Mouse (Mus musculus): Measurements from ENCODE around the gene Clpx. TPM values are rescaled to one million over a fixed set of nuclear protein-coding genes. Genes with fewer than 3 reads are reported as not detected.
A peak's percentile ranks its signal among the peaks of the same experiment; 100 is the strongest.
"Not testable (repeated sequence)": the region's sequence is repeated elsewhere in the genome, so short reads cannot be mapped to it uniquely, and the experiment has no call there.

The Clpx gene
- polyA plus RNA-seq, 1 experiment from 2014 or later: 52.7 TPM

- 90% methylated on average over 13 of the region's 13 CpGs for WGBS
- Histone ChIP-seq H3K27ac (no peak overlapping the region), H3K4me3 (no peak overlapping the region), H3K4me1 (0 out of 2 replicates have a peak, but pooled peaks cover 8% of the 10 kb centered on the region), H3K27me3 (ENCODE audit: low read depth, poor library complexity, severe bottlenecking) (no peaks in the 10 kb centered on the region), H3K36me3 (no peaks in the 10 kb centered on the region), H3K9me3 (replicated peaks) (no peaks in the 10 kb centered on the region)
- no peak for DNase-seq (ENCODE audit: low spot score)
Measured at GRCm38 (mm10) chr9:65273048-65273809, 20.8 kb upstream of the Clpx start.

DNA sequence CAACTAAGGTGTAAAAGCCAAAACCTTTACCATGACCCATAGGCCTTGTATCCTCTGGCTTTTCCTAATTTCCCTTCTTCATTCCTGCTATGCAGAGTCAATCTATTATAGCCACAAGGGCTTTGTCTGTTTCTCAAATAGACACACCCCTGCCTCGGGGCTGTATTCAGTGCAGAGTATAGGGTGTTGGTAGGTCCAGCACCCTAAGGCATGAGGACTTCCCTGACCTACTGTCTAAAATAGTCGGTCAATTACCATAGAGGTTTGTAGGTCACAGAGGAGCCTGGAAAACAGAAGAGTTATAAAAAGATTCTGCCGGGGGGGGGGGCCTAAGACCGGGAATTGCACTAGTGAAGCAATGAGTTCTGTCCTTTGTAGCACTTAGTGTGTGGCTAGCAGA, 20.2 kb upstream of the Clpx start:
- Histone ChIP-seq H3K36me3 (no peaks in the 10 kb centered on the region), H3K4me1 (0 out of 2 replicates have a peak, but pooled peaks cover 8% of the 10 kb centered on the region), H3K9me3 (replicated peaks) (no peaks in the 10 kb centered on the region), H3K4me3 (no peak overlapping the region), H3K27me3 (ENCODE audit: low read depth, poor library complexity, severe bottlenecking) (no peaks in the 10 kb centered on the region), H3K27ac (no peak overlapping the region)
- DNase-seq (ENCODE audit: low spot score): no peak
- 94% methylated on average over 4 of the region's 4 CpGs for WGBS

DNA sequence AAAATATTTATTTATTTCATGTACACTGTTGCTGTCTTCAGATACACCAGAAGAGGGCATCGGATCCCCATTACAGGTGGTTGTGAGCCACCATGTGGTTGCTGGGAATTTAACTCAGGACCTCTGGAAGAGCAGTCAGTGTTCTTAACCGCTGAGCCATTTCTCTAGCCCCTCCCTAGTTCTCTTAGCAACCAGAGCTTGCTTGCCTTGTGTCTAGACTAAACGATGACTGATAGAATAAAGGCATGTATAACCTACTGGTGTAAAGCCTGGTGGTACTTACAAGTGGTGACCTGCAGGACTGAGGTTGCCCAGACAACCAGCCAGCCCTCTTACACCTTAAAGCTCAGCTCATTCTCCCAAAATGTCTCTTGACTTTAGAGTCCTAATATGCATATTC, 19.2 kb upstream of the Clpx start:
- not testable (repeated sequence) for H3K9me3 ChIP-seq (replicated peaks); DNase-seq (ENCODE audit: low spot score); H3K27ac ChIP-seq; H3K4me1 ChIP-seq; H3K4me3 ChIP-seq; H3K36me3 ChIP-seq; H3K27me3 ChIP-seq (ENCODE audit: low read depth, poor library complexity, severe bottlenecking)
- 78% methylated on average over 3 of the region's 3 CpGs for WGBS

- 80% methylated on average over 4 of the region's 4 CpGs for whole genome bisulfite sequencing
- Histone ChIP-seq H3K4me1 (0 out of 2 replicates have a peak, but pooled peaks cover 3% of the 10 kb centered on the region), H3K27me3 (ENCODE audit: low read depth, poor library complexity, severe bottlenecking) (no peaks in the 10 kb centered on the region), H3K27ac (no peak overlapping the region), H3K36me3 (no peaks in the 10 kb centered on the region), H3K9me3 (replicated peaks) (no peaks in the 10 kb centered on the region), H3K4me3 (no peak overlapping the region)
- DNase-seq (ENCODE audit: low spot score): no peak
Measured at GRCm38 (mm10) chr9:65275810-65276530, 18.1 kb upstream of the Clpx start.

DNA sequence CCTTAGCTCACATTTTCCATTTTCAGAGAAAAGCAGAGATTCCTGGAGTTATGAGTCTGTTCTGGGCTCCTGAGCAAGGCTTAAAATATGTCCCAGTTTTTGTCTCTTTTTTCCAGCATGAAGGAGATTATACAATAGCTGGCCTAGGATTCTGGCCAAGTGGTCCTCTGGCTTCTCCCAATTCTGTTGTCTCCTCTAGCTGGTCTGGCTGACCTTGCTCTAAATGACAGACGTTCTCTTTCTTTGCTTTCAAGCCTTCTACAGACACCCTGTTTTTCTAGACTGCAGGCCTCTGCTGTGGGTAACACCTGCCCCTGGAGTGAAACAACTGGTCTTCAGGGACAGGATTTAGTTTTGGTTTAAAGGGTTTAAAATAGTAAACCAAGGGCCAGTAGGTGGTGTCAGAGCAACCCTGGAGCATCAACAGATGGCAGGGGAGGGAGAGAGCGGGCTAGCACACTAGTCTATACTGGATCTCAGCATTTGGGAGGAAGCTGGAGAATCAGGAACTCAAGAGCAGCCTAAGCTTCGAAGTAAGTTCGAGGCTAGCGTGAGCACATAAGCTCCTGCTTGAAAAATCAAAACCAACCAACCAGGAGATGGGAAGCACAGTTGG, 12.4 kb upstream of the Clpx start:
- Histone ChIP-seq H3K36me3 (no peaks in the 10 kb centered on the region), H3K9me3 (replicated peaks) (no peaks in the 10 kb centered on the region), H3K4me3 (no peak overlapping the region), H3K27ac (no peak overlapping the region), H3K27me3 (ENCODE audit: low read depth, poor library complexity, severe bottlenecking) (no peaks in the 10 kb centered on the region), H3K4me1 (no peaks in the 10 kb centered on the region)
- WGBS: 75% methylated on average over 5 of the region's 5 CpGs
- DNase-seq (ENCODE audit: low spot score): no peak

GRCm38 (mm10) chr9:65283301-65283700, 10.8 kb upstream of the Clpx start:
- no peaks in the 10 kb centered on the region for H3K9me3 ChIP-seq (replicated peaks)
- 2% methylated on average over 3 of the region's 3 CpGs for WGBS
- no peak overlapping the region for H3K4me3 ChIP-seq
- H3K27ac ChIP-seq: no peak overlapping the region
- no peaks in the 10 kb centered on the region for H3K36me3 ChIP-seq
- DNase-seq (ENCODE audit: low spot score): no peak
- H3K4me1 ChIP-seq: no peaks in the 10 kb centered on the region
- H3K27me3 ChIP-seq (ENCODE audit: low read depth, poor library complexity, severe bottlenecking): no peaks in the 10 kb centered on the region

GRCm38 (mm10) chr9:65288252-65288651, 5.8 kb upstream of the Clpx start:
- not testable (repeated sequence) for H3K27me3 ChIP-seq (ENCODE audit: low read depth, poor library complexity, severe bottlenecking)
- WGBS: 90% methylated on average over 5 of the region's 5 CpGs

DNA sequence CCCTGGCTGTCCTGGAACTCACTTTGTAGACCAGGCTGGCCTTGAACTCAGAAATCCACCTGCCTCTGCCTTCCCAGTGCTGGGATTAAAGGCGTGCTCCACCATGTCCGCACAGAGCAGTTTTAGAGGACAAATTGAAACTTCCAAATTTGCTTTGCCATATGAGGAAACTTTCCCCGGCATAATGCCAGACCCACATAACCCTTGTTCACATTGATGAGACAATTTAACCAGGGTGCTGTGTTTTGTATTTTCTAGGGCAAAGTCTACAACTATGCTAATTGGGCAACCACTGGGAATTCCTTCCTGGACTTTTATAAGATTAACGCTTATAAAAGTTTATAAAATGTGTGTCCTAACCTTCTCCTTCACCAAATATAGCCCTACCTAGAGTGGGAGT, 4.1 kb upstream of the Clpx start:
- DNase-seq (ENCODE audit: low spot score): no peak
- Histone ChIP-seq H3K27ac (no peak overlapping the region), H3K27me3 (ENCODE audit: low read depth, poor library complexity, severe bottlenecking) (no peaks in the 10 kb centered on the region), H3K36me3 (no peaks in the 10 kb centered on the region), H3K4me1 (peaks cover 10% of the 10 kb centered on the region), H3K4me3 (no peak overlapping the region), H3K9me3 (replicated peaks) (no peaks in the 10 kb centered on the region)
- 92% methylated on average over 4 of the region's 4 CpGs for WGBS

More at GRCm38 (mm10) chr9:65288252-65288651, 5.8 kb upstream of the Clpx start:
- H3K4me1 ChIP-seq; DNase-seq (ENCODE audit: low spot score); H3K27ac ChIP-seq; H3K4me3 ChIP-seq; H3K36me3 ChIP-seq; H3K9me3 ChIP-seq (replicated peaks): not testable (repeated sequence)

- Histone ChIP-seq H3K4me1 (peaks cover 19% of the 10 kb centered on the region), H3K36me3 (peaks cover 11% of the 10 kb centered on the region), H3K27me3 (ENCODE audit: low read depth, poor library complexity, severe bottlenecking) (no peaks in the 10 kb centered on the region), H3K27ac (no peak overlapping the region), H3K9me3 (replicated peaks) (no peaks in the 10 kb centered on the region), H3K4me3 (no peak overlapping the region)
- DNase-seq (ENCODE audit: low spot score): no peak
- WGBS: 91% methylated on average over 3 of the region's 3 CpGs
Measured at GRCm38 (mm10) chr9:65292421-65292820, 1.6 kb upstream of the Clpx start.

GRCm38 (mm10) chr9:65293119-65293518, 941 bp upstream of the Clpx start:
- WGBS: 32% methylated on average over 5 of the region's 5 CpGs
- H3K4me3 ChIP-seq: peak overlapping the region; percentile 86
- no peak for DNase-seq (ENCODE audit: low spot score)

GRCm38 (mm10) chr9:65293580-65293972, 484 bp upstream of the Clpx start:
- Histone ChIP-seq H3K9me3 (replicated peaks) (no peaks in the 10 kb centered on the region), H3K27me3 (ENCODE audit: low read depth, poor library complexity, severe bottlenecking) (no peaks in the 10 kb centered on the region), H3K4me3 (peak overlapping the region; percentile 86), H3K36me3 (peaks cover 17% of the 10 kb centered on the region), H3K27ac (peak overlapping the region; percentile 90), H3K4me1 (peaks cover 19% of the 10 kb centered on the region)
- 2% methylated on average over 9 of the region's 9 CpGs for WGBS
- peak; percentile 43 for DNase-seq (ENCODE audit: low spot score)

More at GRCm38 (mm10) chr9:65293119-65293518, 941 bp upstream of the Clpx start:
- no peaks in the 10 kb centered on the region for H3K9me3 ChIP-seq (replicated peaks)
- peaks cover 17% of the 10 kb centered on the region for H3K36me3 ChIP-seq
- peaks cover 19% of the 10 kb centered on the region for H3K4me1 ChIP-seq
- no peaks in the 10 kb centered on the region for H3K27me3 ChIP-seq (ENCODE audit: low read depth, poor library complexity, severe bottlenecking)
- peak overlapping the region; percentile 90 for H3K27ac ChIP-seq

- WGBS: 4% methylated on average over 28 of the region's 28 CpGs
- peak overlapping the region; percentile 90 for H3K27ac ChIP-seq
- peaks cover 21% of the 10 kb centered on the region for H3K36me3 ChIP-seq
- no peaks in the 10 kb centered on the region for H3K27me3 ChIP-seq (ENCODE audit: low read depth, poor library complexity, severe bottlenecking)
- no peak for DNase-seq (ENCODE audit: low spot score)
- peak overlapping the region; percentile 86 for H3K4me3 ChIP-seq
- H3K9me3 ChIP-seq (replicated peaks): no peaks in the 10 kb centered on the region
- H3K4me1 ChIP-seq: peaks cover 19% of the 10 kb centered on the region
Measured at GRCm38 (mm10) chr9:65294716-65295378, 787 bp downstream of the Clpx start.

Measured in limb, embryonic 10.5 days (tissue).